Comparison of ENCODE assay signal across 23 mouse cellular contexts in the genomic region with DNA sequence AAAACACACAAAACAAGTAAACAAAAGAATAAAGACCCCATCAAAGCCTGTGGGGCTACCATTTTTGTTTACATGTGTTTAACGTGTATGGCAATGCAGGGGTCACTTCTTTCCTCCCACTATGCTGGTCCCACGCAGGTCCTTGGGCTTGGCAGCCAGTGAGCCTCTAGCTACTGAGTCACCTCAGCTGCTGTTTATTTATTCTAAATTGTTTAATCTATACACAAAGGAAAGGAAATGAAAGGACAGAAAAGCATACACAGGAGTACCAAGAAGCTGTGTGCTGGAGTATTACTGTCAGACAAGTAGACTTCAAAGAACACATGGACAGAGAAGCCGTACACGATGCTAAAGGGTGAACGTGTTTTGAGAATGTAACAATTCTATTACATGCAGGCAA. TPM values are rescaled to one million over a fixed set of nuclear protein-coding genes. Genes with fewer than 3 reads are reported as not detected.
A peak's percentile ranks its signal among the peaks of the same experiment; 100 is the strongest.
DNase-seq lines count a peak whose midpoint lies in the region; ATAC-seq and TF ChIP-seq lines count a peak whose summit lies in the region.
"Had no signal": no experiment of that assay in that cellular context is flagged by ENCODE, and none has a peak within 500 bp of the region (broad histone marks: within the 10 kb centered on the region; RNA-seq: fewer than 3 reads in every experiment).

No protein-coding gene starts in this region.

- WGBS in kidney, embryonic 15.5 days, result 69% methylated on average over 5 of the region's 5 CpGs
- 33% methylated on average over 5 of the region's 5 CpGs for WGBS in lung, embryonic 15.5 days
- 42% methylated on average over 5 of the region's 5 CpGs for WGBS in intestine, embryonic 16.5 days
- WGBS in stomach, postnatal 0 days, result 21% methylated on average over 5 of the region's 5 CpGs
- 87% methylated on average over 5 of the region's 5 CpGs for WGBS in hindbrain, embryonic 13.5 days

- TF ChIP-seq EP300 in stomach, postnatal 0 days (optimal IDR thresholded peaks at IDR 0.05), result no peak

- no peak for ATAC-seq in kidney, embryonic 15.5 days (replicated peaks; ENCODE audit: low FRiP score)
- no peak for ATAC-seq in lung, embryonic 15.5 days (ENCODE audit: borderline replicate concordance, extremely low read depth, low FRiP score, low TSS enrichment)
- no peak for ATAC-seq in intestine, embryonic 16.5 days
- peak; percentile 67 for ATAC-seq in stomach, postnatal 0 days (ENCODE audit: low FRiP score, low TSS enrichment)
- ATAC-seq in hindbrain, embryonic 13.5 days (ENCODE audit: low FRiP score), result no peak
- ATAC-seq: midbrain, embryonic 16.5 days had no signal

- no peak for TF ChIP-seq CTCF in stomach, postnatal 0 days (IDR thresholded peaks at IDR 0.05; ENCODE audit: low read depth)

- H3K27me3 ChIP-seq in kidney, embryonic 15.5 days, result no peaks in the 10 kb centered on the region
- no peaks in the 10 kb centered on the region for H3K27me3 ChIP-seq in lung, embryonic 15.5 days
- H3K27me3 ChIP-seq in intestine, embryonic 16.5 days (replicated peaks; ENCODE audit: control insufficient read depth, insufficient read depth, low read length), result no peaks in the 10 kb centered on the region
- no peaks in the 10 kb centered on the region for H3K27me3 ChIP-seq in stomach, postnatal 0 days (ENCODE audit: control insufficient read depth, insufficient read depth, low read length)
- H3K27me3 ChIP-seq in hindbrain, embryonic 13.5 days, result no peaks in the 10 kb centered on the region
- H3K27me3 ChIP-seq: CH12.LX; limb, embryonic 12.5 days; neural tube, embryonic 15.5 days had no signal

- no peak overlapping the region for H3K4me2 ChIP-seq in kidney, embryonic 15.5 days
- H3K4me2 ChIP-seq in lung, embryonic 15.5 days, result no peak overlapping the region
- peak overlapping the region; percentile 34; the same call in 1 of the 2 replicates for H3K4me2 ChIP-seq in intestine, embryonic 16.5 days (ENCODE audit: low read depth, low read length)
- no peak overlapping the region for H3K4me2 ChIP-seq in stomach, postnatal 0 days (replicated peaks; ENCODE audit: low read depth)
- no peak overlapping the region for H3K4me2 ChIP-seq in hindbrain, embryonic 13.5 days
- H3K4me2 ChIP-seq: heart, embryonic 11.5 days; hindbrain, embryonic 14.5 days; limb, embryonic 12.5 days; neural tube, embryonic 15.5 days had no signal

- H3K27ac ChIP-seq in kidney, embryonic 15.5 days, result peak overlapping the region; percentile 67
- peak overlapping the region; percentile 56 for H3K27ac ChIP-seq in lung, embryonic 15.5 days
- peak overlapping the region; percentile 96 for H3K27ac ChIP-seq in intestine, embryonic 16.5 days (ENCODE audit: low read length)
- peak overlapping the region; percentile 93 for H3K27ac ChIP-seq in stomach, postnatal 0 days (replicated peaks)
- no peak overlapping the region for H3K27ac ChIP-seq in hindbrain, embryonic 13.5 days
- H3K27ac ChIP-seq: gastrocnemius, adult 2 months; hindbrain, embryonic 14.5 days; limb, embryonic 12.5 days; neural tube, embryonic 15.5 days had no signal

- no peak overlapping the region for H3K9ac ChIP-seq in kidney, embryonic 15.5 days
- H3K9ac ChIP-seq in lung, embryonic 15.5 days, result no peak overlapping the region
- H3K9ac ChIP-seq in intestine, embryonic 16.5 days (ENCODE audit: low read depth, low read length), result 0 out of 2 replicates have a peak overlapping the region, but pooled peaks have one; percentile 19
- H3K9ac ChIP-seq in stomach, postnatal 0 days (ENCODE audit: low read length), result no peak overlapping the region
- no peak overlapping the region for H3K9ac ChIP-seq in hindbrain, embryonic 13.5 days
- H3K9ac ChIP-seq: hindbrain, embryonic 14.5 days; limb, embryonic 12.5 days; neural tube, embryonic 15.5 days had no signal

- no peak for DNase-seq in kidney, postnatal 25 days
- DNase-seq in lung, postnatal 25 days (ENCODE audit: low spot score), result no peak
- peak; percentile 34 for DNase-seq in stomach, postnatal 0 days (ENCODE audit: low spot score)
- no peak for DNase-seq in embryo, embryonic 10.5 days (ENCODE audit: low spot score)
- DNase-seq: adrenal gland, postnatal 25 days; cerebellum, adult 11 months; cerebellum, postnatal 14 days; embryo, embryonic 11 days; gastrocnemius, adult 2 months; heart, postnatal 14 days; lung, adult 2 months; right cerebral cortex, postnatal 25 days; thymus, postnatal 36 days had no signal

- H3K9me3 ChIP-seq in kidney, embryonic 15.5 days (replicated peaks), result no peaks in the 10 kb centered on the region
- H3K9me3 ChIP-seq in lung, embryonic 15.5 days, result no peaks in the 10 kb centered on the region
- no peaks in the 10 kb centered on the region for H3K9me3 ChIP-seq in intestine, embryonic 16.5 days (ENCODE audit: control insufficient read depth, low read length)
- H3K9me3 ChIP-seq in stomach, postnatal 0 days (ENCODE audit: control insufficient read depth, low read length), result no peaks in the 10 kb centered on the region
- H3K9me3 ChIP-seq in hindbrain, embryonic 13.5 days, result no peaks in the 10 kb centered on the region
- H3K9me3 ChIP-seq: limb, embryonic 12.5 days; neural tube, embryonic 15.5 days had no signal

- H3K36me3 ChIP-seq in kidney, embryonic 15.5 days, result peaks cover 39% of the 10 kb centered on the region
- H3K36me3 ChIP-seq in lung, embryonic 15.5 days, result peaks cover 19% of the 10 kb centered on the region
- H3K36me3 ChIP-seq in intestine, embryonic 16.5 days (ENCODE audit: control insufficient read depth, insufficient read depth, low read length), result peaks cover 15% of the 10 kb centered on the region
- H3K36me3 ChIP-seq in stomach, postnatal 0 days (ENCODE audit: control insufficient read depth, insufficient read depth, low read length), result 0 out of 2 replicates have a peak, but pooled peaks cover 2% of the 10 kb centered on the region
- peaks cover 18% of the 10 kb centered on the region for H3K36me3 ChIP-seq in hindbrain, embryonic 13.5 days

- peaks cover 19% of the 10 kb centered on the region for H3K4me1 ChIP-seq in kidney, embryonic 15.5 days
- H3K4me1 ChIP-seq in lung, embryonic 15.5 days, result peaks cover 35% of the 10 kb centered on the region
- H3K4me1 ChIP-seq in intestine, embryonic 16.5 days (ENCODE audit: control insufficient read depth, insufficient read depth, low read length), result peaks cover 7% of the 10 kb centered on the region; the same call in 1 of the 2 replicates
- no peaks in the 10 kb centered on the region; the same call in 1 of the 2 replicates for H3K4me1 ChIP-seq in stomach, postnatal 0 days (replicated peaks; ENCODE audit: control insufficient read depth, insufficient read depth)
- peaks cover 14% of the 10 kb centered on the region for H3K4me1 ChIP-seq in hindbrain, embryonic 13.5 days (replicated peaks)

- H3K4me3 ChIP-seq in kidney, embryonic 15.5 days (replicated peaks), result no peak overlapping the region
- H3K4me3 ChIP-seq in lung, embryonic 15.5 days, result no peak overlapping the region
- H3K4me3 ChIP-seq in intestine, embryonic 16.5 days (ENCODE audit: low read length), result no peak overlapping the region
- H3K4me3 ChIP-seq in stomach, postnatal 0 days (ENCODE audit: low read depth, low read length), result no peak overlapping the region
- H3K4me3 ChIP-seq in hindbrain, embryonic 13.5 days, result no peak overlapping the region
- H3K4me3 ChIP-seq: gastrocnemius, adult 2 months; limb, embryonic 12.5 days; neural tube, embryonic 15.5 days had no signal

RNA-seq across cellular contexts. Expression of a gene that starts 47.8 kb away (rescaled TPM):
- polyA plus RNA-seq in kidney, embryonic 15.5 days (2015; fragmentation: Nextera tagmentation; extraction: Ambion mirVana), result 4.6 and 5.5 TPM in 2 replicates
- polyA plus RNA-seq in lung, embryonic 15.5 days (2015; fragmentation: Nextera tagmentation; extraction: Ambion mirVana), result 3.8 and 4.5 TPM in 2 replicates
- polyA plus RNA-seq in intestine, embryonic 16.5 days (2015; fragmentation: Nextera tagmentation; extraction: Ambion mirVana), result 3.5 and 5.2 TPM in 2 replicates
- 27.4 and 29.6 TPM in 2 replicates for polyA plus RNA-seq in stomach, postnatal 0 days (2015; fragmentation: Nextera tagmentation; extraction: Ambion mirVana)
- 0.08 TPM in 1 of 2 replicates, not detected in the other for polyA plus RNA-seq in hindbrain, embryonic 13.5 days (2015; fragmentation: Nextera tagmentation; extraction: Ambion mirVana)
- polyA plus RNA-seq: midbrain, embryonic 16.5 days had no signal
